Mouse (Mus musculus): ENCODE results near the gene Scap.

- TF ChIP-seq CTCF (IDR thresholded peaks at IDR 0.05; ENCODE audit: insufficient read depth, low read length) (peak; percentile 95), POLR2A (IDR thresholded peaks at IDR 0.05; ENCODE audit: borderline replicate concordance, extremely low read depth, low read depth, low read length) (no peak)
Observed at GRCm38 (mm10) chr9:110410908-110411887, 78.1 kb downstream of the Scap start.

Data from lung, adult 2 months (tissue).